In genomic region chr10:81473003-81473451, GRCm38 (mm10) we compare ENCODE assay signal across 8 mouse cellular contexts. TPM values are rescaled to one million over a fixed set of nuclear protein-coding genes. Genes with fewer than 3 reads are reported as not detected.
DNase-seq lines count a peak whose midpoint lies in the region.

No protein-coding gene starts in this region.

- DNase-seq in CD4-positive helper T cell, adult 2 months (ENCODE audit: low read depth, low spot score): peak; percentile 83
- peak; percentile 83 to 86 for DNase-seq in cerebellum, postnatal 14 days
- DNase-seq in frontal cortex, postnatal 14 days (ENCODE audit: low spot score in 2 of 2): peak; percentile 82 to 88
- DNase-seq in left cerebral cortex, postnatal 25 days (ENCODE audit: low spot score in 2 of 2): peak; percentile 92 to 98
- DNase-seq in right cerebral cortex, adult 18-20 months: peak; percentile 96
- no peak for DNase-seq in lung, postnatal 25 days (ENCODE audit: low spot score)
- DNase-seq in adrenal gland, postnatal 10 days: no peak
- DNase-seq in testis, postnatal 10 days (ENCODE audit: low spot score): no peak

- intact Hi-C loops in left cerebral cortex, postnatal 25 days (cut with DNase I): no loop called here

RNA-seq across cellular contexts. Expression of gene Celf5, which starts 9.5 kb away (rescaled TPM):
- 100 to 1,000 TPM; 285 to 286 TPM for total RNA-seq in left cerebral cortex, postnatal 25 days (2021)
- 1 to 10 TPM in 1 of 2 experiments, under 1 TPM in 1; 0.84 to 2.2 TPM for total RNA-seq in adrenal gland, postnatal 10 days (2021)

RNA-seq across cellular contexts. Expression of gene Nfic, which starts 17.6 kb away (rescaled TPM):
- total RNA-seq in left cerebral cortex, postnatal 25 days (2021): 10 to 100 TPM; 81.1 to 87.3 TPM
- 100 to 1,000 TPM in 1 of 2 experiments, 10 to 100 TPM in 1; 99.9 to 129 TPM for total RNA-seq in adrenal gland, postnatal 10 days (2021)

RNA-seq across cellular contexts. Expression of gene Ncln, which starts 23.2 kb away (rescaled TPM):
- 10 to 100 TPM; 76.4 to 77.0 TPM for total RNA-seq in left cerebral cortex, postnatal 25 days (2021)
- total RNA-seq in adrenal gland, postnatal 10 days (2021): 10 to 100 TPM; 90.9 to 93.8 TPM

RNA-seq across cellular contexts. Expression of gene S1pr4, which starts 26.9 kb away (rescaled TPM):
- under 1 TPM; 0.53 to 0.73 TPM for total RNA-seq in left cerebral cortex, postnatal 25 days (2021)
- 1 to 10 TPM; 2.9 TPM for total RNA-seq in adrenal gland, postnatal 10 days (2021)

RNA-seq across cellular contexts. Expression of gene Gna15, which starts 51.0 kb away (rescaled TPM):
- total RNA-seq in left cerebral cortex, postnatal 25 days (2021): 1 to 10 TPM; 2.0 to 3.1 TPM
- total RNA-seq in adrenal gland, postnatal 10 days (2021): 1 to 10 TPM in 1 of 2 experiments, under 1 TPM in 1; 0.66 to 1.1 TPM

Comparison
In these comparisons a context has a peak if more than half of its experiments do, and no peak if none do; other contexts are left out.
1. DNase-seq: peak in CD4-positive helper T cell, adult 2 months (single experiment), cerebellum, postnatal 14 days (2 of 2), frontal cortex, postnatal 14 days (2 of 2), left cerebral cortex, postnatal 25 days (2 of 2) and right cerebral cortex, adult 18-20 months (single experiment); none in lung, postnatal 25 days (single experiment), adrenal gland, postnatal 10 days (single experiment) and testis, postnatal 10 days (single experiment).
2. RNA of gene Celf5, which starts 9.5 kb away (total RNA-seq): 285 to 286 TPM in left cerebral cortex, postnatal 25 days; 0.84 to 2.2 TPM in adrenal gland, postnatal 10 days; every median in the first group is over 10 times any median in the second.